Mouse (Mus musculus) spleen, postnatal 14 days (tissue): ENCODE measurements around the gene Map3k6.
A peak's percentile ranks its signal among the peaks of the same experiment; 100 is the strongest.

Source experiments
- DNase-seq, 2 experiments: peaks; one replicate each; pipeline ENCODE4 v3.0.0; 2021 to 2022; ENCODE audit warnings: low spot score in 2 of 2

The Map3k6 gene

GRCm38 (mm10) chr4:133213661-133214060, 27.0 kb upstream of the Map3k6 start:
- DNase-seq, result no peak

DNA sequence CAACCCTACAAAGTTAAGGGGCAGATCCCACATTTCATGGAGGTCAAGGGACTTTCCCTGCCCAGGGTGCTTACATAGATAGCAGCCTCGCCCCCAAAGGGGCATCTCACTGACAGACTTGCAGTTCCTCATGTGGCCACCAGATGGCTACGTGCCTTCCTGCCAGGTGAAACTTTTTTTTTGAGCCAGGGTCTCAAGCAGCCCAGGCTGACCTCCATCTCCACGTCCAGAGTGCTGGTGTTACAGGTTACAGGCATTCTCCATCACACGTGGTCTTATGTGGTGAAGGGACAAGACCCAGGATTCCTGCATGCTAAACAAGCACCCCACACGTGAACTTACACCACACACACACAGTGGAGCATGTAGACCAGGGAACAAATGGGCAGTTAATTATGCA, 23.0 kb upstream of the Map3k6 start:
- peak; percentile 39 to 63 for DNase-seq

- no peak for DNase-seq
These were observed 21.9 kb upstream of the Map3k6 start for GRCm38 (mm10) chr4:133218745-133219144.

DNA sequence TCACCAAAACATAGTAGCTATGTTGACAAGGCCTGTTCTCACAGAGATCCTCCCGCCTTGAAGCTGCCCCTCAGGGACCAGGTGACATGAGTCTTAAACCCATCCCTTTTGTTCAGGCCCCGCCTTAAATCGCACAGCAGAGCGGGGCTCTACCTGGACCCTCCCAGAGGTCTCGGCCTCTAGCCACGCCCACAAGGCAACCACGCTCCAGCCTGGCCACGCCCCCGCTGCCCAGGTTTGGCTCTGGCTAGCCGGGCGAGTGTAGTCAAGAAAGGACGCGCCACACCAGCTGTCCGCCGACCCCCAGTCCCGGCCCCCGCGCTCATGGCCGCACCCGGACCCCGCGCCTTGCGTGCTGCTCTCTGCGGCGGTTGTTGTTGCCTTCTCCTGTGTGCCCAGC, 20.0 kb upstream of the Map3k6 start:
- no peak for DNase-seq

DNA sequence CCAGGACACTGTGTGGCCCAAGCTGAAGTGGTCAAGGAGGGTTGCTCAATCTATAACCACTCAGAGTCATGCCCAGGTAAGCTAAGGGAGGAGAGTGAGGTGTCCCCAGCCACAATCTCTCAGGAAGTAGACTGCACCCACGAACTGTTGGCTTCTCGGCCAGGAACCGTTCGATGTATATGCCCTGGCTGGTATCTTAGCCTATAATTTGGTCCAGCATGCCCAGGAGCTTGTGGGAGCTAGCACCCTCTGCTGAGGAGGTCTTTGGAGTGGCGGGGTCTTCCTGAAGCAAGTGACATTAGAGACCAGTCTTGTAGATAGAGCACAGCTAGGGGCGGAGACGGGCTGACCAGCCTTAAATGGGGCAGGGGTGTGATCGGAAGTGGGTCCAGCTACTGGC, 18.9 kb upstream of the Map3k6 start:
- no peak for DNase-seq

DNA sequence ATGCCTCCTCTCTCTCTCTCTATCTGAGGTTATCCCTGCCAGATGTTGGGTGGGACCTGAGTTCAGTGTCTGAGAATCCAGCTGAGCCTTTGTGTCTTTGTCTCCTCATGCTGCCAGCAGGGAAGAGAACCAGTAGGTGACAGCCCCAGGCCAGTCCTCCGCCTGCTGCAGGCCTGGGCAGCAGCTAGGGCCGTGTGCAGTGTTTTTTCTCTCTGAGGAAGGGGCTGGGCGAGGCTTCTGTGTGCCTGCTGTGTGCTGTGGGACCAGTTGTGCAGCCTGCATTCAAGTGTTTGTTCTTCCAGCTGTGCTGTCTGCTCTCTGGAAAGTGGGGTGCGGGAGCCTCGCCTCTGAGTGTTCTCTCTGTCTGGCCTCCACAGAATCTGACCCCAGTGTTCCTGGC, 16.7 kb upstream of the Map3k6 start:
- no peak for DNase-seq

GRCm38 (mm10) chr4:133226073-133226472, 14.5 kb upstream of the Map3k6 start:
- no peak for DNase-seq

- no peak for DNase-seq
These were observed 13.0 kb upstream of the Map3k6 start for GRCm38 (mm10) chr4:133227636-133228035.

DNA sequence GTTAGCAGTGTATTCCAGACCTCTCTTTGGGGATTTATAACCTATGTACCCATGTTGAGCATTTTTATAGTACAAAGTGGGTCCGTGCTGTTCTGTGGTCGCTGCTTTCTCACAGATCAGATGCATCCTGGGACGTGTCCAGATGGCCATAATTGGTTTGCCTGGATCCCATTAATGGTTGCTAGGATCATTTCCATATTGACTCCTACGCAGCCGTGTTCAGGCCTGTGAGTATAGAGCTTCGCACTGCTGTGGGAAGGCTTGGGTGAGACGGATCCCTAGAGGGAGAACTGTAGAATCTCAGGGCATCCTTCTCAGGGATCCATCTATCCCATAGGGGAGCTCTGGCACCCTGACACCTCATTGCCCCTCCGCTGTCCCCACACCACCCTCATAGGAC, 11.0 kb upstream of the Map3k6 start:
- no peak for DNase-seq

GRCm38 (mm10) chr4:133233285-133233976, 7.2 kb upstream of the Map3k6 start:
- no peak for DNase-seq

GRCm38 (mm10) chr4:133234771-133235170, 5.8 kb upstream of the Map3k6 start:
- no peak for DNase-seq

DNA sequence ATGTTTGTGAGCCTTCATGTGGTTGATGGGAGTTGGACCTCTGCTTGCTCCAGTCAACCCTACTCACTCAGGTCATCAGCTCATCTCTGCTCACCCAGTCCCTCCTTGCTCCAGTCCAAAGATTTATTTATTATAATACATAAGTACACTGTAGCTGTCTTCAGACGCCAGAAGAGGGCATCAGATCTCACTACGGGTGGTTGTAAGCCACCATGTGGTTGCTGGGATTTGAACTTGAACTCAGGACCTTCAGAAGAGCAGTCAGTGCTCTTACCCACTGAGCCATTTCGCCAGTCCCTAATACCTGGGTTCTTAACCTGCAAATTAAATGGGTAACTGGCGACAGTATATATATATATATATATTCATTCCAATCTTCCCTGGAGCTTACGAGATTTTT, 5.2 kb upstream of the Map3k6 start:
- DNase-seq, result no peak

DNA sequence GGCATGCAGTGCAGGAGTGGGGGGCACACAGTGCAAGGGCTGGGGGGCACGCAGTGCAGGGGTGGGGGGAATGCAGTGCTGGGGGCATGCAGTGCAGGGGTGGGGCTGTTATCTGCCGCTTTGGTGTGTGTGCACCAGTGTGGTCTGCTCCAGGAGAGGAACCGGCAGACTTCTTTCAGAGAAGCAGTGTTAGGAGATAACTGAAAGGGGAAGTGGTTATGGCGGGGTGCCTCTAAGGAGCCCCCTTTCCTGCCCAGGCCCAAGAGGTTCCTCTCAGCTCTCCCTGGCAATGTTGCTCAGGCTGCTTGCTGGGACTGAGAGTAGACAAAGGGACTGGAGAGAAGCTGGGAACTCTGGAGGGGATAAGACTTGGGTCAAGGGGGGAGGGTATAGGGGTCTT, 2.7 kb upstream of the Map3k6 start:
- peak in 1 of 2 experiments; percentile 21 for DNase-seq

GRCm38 (mm10) chr4:133240934-133241908, 603 bp downstream of the Map3k6 start:
- DNase-seq, result peak; percentile 84 to 87

DNA sequence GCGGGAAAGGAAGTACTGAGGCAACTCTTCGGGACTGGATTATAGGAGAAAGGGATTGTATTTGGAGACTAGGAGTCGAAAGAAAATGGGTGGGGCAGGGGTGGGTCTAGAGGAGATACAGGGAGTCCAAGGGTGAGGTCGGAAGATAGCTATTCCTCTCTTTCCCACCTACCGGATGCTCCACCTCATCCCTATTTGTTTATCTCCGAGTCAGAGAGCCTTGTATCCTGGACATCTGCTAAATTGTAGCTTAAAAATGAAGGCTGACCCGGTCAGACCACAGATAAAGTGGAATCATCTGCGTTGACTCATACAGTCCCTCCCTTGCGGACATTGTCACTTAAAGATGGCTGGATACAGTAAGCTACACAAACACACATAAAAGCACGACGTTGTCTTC, 1.3 kb downstream of the Map3k6 start:
- DNase-seq, result no peak

DNA sequence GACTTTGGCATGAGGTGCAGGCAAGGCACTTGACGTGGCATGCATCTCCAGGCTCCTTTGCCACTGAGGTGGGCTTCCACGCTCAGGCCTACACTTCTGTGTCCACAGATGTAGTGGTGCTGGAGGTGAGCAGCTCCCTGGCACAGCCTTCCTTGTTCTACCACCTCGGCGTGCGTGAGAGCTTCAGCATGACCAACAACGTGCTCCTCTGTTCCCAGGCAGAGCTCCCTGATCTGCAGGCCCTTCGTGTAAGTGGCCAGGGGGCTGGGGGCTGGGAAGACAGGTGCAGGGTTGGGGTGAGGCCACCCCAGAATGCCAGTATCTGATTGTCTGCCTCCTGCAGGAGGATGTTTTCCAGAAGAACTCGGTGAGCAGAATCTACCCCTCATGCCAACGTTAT, 2.1 kb downstream of the Map3k6 start:
- DNase-seq, result no peak

GRCm38 (mm10) chr4:133243538-133243937, 2.9 kb downstream of the Map3k6 start:
- no peak for DNase-seq

DNA sequence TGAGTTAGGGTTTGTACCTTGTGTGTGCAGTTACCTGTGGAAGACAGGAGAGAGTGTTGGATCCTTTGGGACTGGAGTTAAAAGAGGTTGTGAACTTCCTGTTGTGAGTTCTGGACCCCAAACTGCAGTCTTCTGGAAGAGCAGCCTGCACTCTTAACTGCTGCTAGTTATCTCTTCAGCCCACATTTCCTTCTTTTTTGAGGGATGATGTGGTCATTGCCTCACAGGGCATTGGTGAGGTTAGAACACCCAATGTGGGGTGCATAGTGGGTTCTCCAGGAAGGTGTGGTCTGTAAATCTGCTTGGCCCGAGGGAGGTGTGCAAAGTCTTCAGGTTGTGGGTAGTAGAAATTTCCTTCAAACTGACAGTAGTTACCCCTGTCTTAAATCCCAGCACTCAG, 3.7 kb downstream of the Map3k6 start:
- DNase-seq, result no peak

GRCm38 (mm10) chr4:133247072-133247471, 6.5 kb downstream of the Map3k6 start:
- DNase-seq, result no peak

DNA sequence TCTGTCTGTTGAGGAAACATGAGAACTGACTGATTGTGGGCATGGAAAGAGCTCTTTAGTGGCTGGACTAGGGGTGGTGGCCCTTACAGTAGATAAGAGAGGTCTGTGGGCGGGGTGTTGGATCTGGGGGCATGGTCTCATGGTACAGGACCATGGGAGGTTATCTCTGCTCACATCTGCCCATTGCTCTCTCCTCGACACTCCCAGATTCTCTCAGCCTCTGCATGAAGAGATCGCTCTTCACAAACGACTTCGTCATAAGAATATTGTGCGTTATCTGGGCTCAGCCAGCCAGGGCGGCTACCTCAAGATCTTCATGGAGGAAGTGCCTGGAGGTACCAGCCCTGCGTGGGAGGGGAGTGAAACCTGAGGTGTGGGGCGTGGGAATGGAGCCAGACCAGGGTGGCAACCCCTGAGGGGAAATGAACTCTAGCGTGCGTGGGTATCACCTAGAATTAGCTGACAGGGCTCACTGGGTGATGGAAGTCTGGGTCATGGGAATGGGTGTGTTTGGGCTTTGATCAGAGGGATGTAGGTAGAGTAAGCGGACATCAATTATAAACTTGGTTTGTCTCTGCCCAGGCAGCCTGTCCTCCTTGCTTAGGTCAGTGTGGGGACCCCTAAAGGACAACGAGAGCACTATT, 7.3 kb downstream of the Map3k6 start:
- DNase-seq, result no peak

GRCm38 (mm10) chr4:133250609-133251008, 10.0 kb downstream of the Map3k6 start:
- DNase-seq, result peak; percentile 69 to 85

- no peak for DNase-seq
These were observed 10.6 kb downstream of the Map3k6 start for GRCm38 (mm10) chr4:133251214-133251613.
